Mouse (Mus musculus) heart, postnatal 36 days (tissue): ENCODE measurements around the gene Tubb2b. TPM values are rescaled to one million over a fixed set of nuclear protein-coding genes. Genes with fewer than 3 reads are reported as not detected.

ENCODE experiments used
- DNase-seq, 2 experiments: peaks; one replicate each; pipeline ENCODE4 v3.0.0; 2021 to 2022
- intact Hi-C: fragments of 180-260 bp; cut with DNase I; formaldehyde crosslinking; loops from one replicate; pipeline ENCODE4 v1.15.1; 2025
- total RNA-seq, 2 experiments: library from RNA; stranded (reverse); gene quantifications; 2 replicates each; pipeline ENCODE4 v1.2.3; 2021

Tubb2b gene
- total RNA-seq, 2 experiments from 2014 or later = 4.4 to 5.6 TPM

DNA sequence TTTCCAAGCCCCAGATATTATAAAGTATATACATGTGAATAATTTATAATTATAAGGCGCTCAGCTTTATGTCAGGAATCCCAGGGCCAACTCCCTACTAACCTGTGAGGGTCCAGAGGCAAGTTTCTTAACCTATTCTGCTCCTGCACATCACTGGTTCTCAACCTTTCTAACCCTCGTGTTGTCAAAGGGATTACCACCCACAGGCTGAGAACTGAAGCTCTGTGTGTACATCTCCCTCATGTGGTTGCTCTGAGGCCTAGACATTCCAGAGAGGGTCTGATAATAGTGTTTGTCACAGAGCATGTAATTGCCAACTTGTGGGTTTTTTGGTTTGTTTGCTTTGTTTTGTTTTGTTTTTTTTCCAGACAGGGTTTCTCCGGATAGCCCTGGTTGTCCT is 16.6 kb upstream of the Tubb2b start:
- DNase-seq = no peak
- intact Hi-C loops = no loop called here

GRCm38 (mm10) chr13:34143389-34143788 is 13.1 kb upstream of the Tubb2b start:
- intact Hi-C loops = no loop called here
- no peak for DNase-seq

DNA sequence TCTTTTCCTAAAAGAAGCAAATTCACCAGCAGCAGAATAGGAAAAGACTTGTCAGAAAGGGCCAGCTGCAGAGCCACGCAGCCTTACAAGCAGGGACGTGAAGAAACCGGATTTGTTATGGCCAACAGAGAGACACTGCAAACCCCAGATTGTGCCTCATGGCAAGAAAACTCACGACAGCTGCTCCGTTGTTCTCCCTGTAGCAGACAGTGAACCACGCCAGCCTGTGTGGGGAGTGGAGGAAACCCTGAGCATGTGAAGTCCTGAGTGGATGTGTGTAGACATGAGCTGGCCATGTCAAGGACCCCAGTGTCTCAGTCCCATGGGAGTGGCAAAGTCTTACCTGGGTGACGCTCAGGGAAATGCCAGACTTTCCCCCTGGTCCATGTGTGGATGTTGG is 6.3 kb upstream of the Tubb2b start:
- intact Hi-C loops = no loop called here
- DNase-seq = peak in 1 of 2 experiments; percentile 26

DNA sequence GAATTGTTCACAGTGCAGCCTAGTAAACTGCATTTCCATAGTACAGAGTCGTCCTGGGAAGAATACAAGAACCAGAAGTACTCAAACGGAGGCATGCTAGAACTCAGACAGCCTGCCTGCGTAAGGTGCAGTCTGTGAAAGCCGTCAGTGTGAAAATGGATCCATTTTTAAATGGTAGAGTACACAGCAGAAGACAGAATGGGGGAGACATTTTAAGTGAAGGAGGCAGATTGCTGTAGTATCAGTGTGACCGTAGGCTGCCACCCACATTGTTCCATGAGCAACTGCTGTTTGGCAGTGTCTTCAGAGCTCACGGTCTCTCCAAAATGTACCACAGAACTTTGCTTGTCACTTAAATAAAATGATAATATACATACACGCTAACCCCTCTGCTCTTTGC is 4.0 kb upstream of the Tubb2b start:
- intact Hi-C loops = no loop called here
- no peak for DNase-seq

DNA sequence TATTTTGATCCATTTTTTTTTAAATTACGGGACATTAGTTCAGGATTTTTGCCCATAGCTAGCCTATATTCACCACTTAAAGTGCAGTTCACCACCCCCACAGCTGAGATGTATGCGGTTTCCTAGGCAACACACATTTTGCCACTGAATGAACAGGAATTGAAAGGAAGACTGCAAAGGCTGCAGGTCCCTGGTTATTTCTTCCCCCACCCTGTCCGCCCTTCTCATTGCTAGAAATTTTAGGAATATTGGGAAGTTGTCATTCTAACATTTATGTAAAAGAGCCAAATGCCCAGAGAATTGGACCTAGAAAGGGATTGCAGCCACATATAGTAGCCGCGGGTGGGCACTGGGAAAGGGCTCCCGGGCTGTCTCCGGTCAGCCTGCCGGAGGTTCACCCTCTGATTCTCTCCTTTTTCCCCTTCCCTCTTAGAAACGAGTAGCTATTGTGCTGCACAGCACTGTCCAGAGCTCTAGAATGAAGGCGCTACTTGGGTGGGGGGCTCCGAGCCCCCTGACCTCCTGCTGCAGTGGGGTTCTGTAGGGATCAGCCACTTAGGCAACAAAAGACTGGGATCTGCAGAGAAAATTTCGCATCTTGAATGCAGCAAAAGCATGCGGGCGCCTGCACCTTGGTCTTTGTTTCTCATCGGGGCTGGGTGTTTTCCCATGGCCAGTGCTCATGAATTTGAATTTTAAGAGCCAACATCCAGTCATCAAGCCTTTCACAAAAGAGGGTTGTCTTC is 3.2 kb upstream of the Tubb2b start:
- intact Hi-C loops = no loop called here
- no peak for DNase-seq

- DNase-seq = no peak
- intact Hi-C loops = no loop called here
Observed at GRCm38 (mm10) chr13:34132875-34133274, 2.6 kb upstream of the Tubb2b start.

DNA sequence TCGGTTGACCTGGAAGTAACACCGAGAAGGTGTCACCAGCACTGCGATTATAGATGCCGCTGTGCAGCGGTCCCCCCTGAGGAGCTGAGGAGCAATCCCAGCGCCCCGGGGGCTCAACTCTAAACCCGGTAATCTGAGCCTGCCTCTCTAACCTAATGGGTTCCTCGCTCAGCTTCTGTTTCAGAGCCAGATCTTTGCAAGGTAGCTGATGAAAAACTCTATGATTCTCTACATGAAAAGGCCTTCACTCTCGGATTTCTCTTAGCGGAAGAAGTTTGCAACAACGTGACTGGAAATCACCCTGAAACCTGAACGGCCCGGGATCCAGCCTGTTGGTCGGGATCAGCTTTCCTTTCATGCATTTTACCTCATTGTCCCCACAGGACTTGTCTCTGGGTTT is 2.0 kb upstream of the Tubb2b start:
- intact Hi-C loops = no loop called here
- no peak for DNase-seq

DNA sequence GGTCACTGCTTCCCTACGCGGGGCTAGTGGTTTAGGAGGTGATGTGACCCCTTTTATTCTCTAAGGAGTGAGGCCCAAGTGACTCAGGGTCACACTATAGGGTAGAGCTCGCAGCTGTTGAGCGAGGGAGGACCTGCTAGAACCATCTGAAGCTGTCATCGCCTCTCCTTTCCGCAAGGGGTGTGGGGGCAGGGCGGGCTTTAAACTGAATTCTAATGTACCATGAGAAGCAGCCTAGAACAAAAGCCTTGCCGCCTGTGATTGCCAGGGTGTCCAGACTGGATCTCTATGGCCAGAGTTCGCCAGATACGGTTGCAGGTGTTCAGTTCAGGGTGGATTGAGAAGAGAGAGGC is 1.4 kb upstream of the Tubb2b start:
- DNase-seq = no peak
- intact Hi-C loops = loop anchor here (2.0 kb wide), 1 partner anchor 53 kb away; the partner anchor contains the start of gene Tubb2a

GRCm38 (mm10) chr13:34131011-34131707 is 893 bp upstream of the Tubb2b start:
- peak; percentile 37 to 39 for DNase-seq
- intact Hi-C loops = loop anchor here (2.0 kb wide), 1 partner anchor 52 kb away; the partner anchor contains the start of gene Tubb2a

DNA sequence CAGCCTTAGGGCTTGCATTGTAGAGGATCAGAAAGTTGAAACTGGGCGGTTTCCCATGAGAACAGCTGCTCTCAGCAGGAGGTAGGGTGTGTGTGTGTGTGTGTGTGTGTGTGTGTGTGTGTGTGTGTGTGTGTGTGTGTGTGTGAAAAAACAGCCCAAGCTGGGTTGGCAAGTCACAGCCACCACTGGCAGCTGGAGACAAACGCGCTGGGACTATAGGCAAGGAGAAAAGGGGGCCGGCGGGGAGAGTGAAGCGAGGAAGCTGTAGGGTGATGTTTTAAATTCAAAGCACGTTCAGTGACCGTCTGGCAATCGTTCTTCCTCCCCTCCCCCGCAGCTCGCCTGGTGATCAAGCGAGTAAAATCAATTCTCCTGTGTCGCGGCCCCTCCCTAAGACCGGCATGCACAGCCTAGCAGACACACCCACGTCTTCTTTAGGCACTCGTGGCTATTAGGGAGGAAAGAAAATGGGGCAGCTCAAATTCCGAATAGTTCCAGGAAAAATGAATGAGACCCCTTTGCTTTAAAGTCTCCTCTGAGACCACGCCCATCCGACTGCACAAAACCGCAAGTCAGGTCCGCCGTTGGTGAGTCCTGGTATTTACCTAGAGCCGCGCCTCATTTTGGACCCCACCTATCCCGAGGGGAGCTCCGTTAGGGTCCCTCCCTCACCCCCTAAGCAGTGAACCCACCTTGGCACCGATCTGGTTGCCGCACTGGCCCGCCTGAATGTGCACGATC is 611 bp downstream of the Tubb2b start:
- intact Hi-C loops = loop anchor here (2.0 kb wide), 1 partner anchor 51 kb away; the partner anchor contains the start of gene Tubb2a
- peak in 1 of 2 experiments; percentile 29 for DNase-seq

DNA sequence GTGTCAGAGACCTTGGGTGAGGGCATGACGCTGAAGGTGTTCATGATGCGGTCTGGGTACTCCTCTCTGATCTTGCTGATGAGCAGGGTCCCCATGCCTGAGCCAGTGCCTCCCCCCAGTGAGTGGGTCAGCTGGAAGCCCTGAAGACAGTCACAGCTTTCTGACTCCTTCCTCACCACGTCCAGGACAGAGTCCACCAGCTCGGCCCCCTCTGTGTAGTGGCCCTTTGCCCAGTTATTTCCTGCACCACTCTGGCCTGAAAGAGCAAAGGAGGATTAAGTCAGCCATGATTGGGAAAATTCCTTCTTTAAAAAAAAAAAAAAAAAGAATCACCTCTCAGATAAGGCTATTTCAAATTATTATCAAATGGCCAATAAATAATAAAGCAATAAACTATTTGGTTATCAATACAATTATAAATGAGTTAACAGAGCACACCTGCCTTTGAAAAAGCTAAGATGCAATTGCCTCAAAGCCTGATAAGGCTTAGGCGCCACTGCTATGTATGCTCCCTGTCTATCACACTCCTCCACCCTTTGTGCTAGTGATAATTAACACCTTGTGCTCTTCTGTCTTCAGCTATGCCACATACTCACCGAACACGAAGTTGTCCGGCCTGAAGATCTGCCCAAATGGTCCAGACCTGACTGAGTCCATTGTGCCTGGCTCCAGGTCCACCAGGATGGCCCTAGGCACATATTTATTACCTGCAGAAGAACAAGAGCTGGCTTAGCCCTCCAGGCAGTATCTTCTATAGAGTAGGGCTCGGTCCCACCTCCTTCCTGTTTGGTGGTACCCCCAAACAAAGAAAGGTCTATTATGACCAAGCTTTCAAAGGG is 1.8 kb downstream of the Tubb2b start:
- intact Hi-C loops = no loop called here
- no peak for DNase-seq

- intact Hi-C loops = no loop called here
- peak in 1 of 2 experiments; percentile 44 for DNase-seq
Observed at GRCm38 (mm10) chr13:34125711-34126110, 4.6 kb downstream of the Tubb2b start.

DNA sequence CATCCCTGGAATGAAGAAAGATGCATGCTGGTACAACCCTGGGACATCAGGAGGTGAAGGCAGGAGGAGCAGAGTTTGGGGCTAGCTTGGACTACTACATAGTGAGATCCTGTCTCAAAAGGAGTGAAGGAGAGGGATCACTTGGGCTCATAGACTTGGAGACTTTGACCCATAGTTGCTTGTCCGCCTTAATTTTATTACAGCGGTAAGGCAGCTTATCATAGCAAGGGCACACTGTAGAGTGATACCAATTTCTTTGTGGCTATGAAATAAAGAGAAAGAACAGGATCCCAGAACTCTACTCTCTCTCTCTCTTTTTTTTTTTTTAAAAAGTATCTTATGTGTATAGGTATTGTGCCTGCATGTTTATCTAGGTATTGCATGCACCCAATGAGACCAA is 9.7 kb downstream of the Tubb2b start:
- intact Hi-C loops = no loop called here

DNA sequence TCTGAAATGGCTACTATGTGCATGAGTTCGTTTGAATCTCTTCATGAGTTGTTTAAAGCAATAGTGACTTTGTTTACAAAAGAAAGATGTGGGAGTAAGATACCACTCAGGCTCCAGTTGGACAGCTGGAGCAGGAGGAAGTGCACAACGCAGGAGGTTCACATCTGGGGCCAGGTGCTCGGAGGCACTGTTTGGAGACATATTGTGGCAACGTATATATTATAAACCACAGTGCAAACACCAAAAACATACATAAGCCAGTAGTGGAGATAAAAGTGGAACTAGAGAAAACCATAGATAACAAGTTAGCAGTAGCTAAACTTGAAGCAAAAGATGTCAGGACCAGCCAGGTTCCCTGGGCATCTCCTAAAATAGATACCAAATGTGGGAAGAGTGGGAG is 10.9 kb downstream of the Tubb2b start:
- DNase-seq = no peak

More for the DNA sequence above, 9.7 kb downstream of the Tubb2b start:
- no peak for DNase-seq

DNA sequence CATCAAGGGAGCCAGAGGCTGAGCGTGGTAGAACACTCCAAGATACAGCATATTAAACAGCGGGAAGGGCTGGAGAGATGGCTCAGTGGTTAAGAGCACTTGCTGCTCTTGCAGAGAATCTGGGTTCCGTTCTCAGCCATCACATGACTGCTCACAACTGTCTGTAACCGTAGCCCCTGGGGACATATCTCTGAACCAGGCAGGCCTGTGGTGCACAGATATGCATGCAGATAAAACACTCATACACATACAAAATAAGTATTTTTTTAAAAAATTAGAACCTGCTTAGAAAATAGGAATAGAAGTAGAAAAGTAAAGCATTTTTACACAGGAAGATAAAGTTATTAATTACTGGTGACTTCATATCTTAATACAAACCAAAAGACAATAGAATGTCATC is 11.4 kb downstream of the Tubb2b start:
- intact Hi-C loops = no loop called here
- DNase-seq = no peak

More for the DNA sequence above, 10.9 kb downstream of the Tubb2b start:
- intact Hi-C loops = no loop called here

GRCm38 (mm10) chr13:34116508-34116907 is 13.8 kb downstream of the Tubb2b start:
- intact Hi-C loops = no loop called here
- DNase-seq = no peak

GRCm38 (mm10) chr13:34114654-34115053 is 15.6 kb downstream of the Tubb2b start:
- intact Hi-C loops = no loop called here
- DNase-seq = no peak

GRCm38 (mm10) chr13:34113086-34113485 is 17.2 kb downstream of the Tubb2b start:
- intact Hi-C loops = no loop called here
- no peak for DNase-seq

GRCm38 (mm10) chr13:34112369-34113081 is 17.7 kb downstream of the Tubb2b start:
- intact Hi-C loops = no loop called here
- peak in 1 of 2 experiments; percentile 39 for DNase-seq

DNA sequence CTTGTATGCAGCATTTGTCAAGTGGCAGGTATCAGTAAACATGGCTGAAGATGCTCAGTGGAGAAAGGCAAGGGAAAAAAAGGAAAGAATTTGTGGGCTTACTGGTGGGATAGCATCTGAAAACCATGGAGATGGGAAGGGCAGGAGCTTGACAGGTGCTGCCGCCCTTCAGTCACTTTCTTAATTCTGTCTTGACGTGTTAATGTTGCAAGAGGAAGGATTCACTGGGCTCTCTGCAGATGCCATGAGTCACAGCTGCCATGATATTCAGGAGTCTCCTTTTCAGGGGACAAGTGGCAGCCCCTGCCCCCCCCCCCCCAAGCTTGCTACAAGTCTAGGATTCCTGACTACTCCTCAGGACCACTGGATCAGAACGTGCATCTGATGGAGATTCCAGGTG is 18.4 kb downstream of the Tubb2b start:
- intact Hi-C loops = no loop called here
- DNase-seq = no peak
